Mouse (Mus musculus): Measurements from ENCODE around the gene Uqcr10. TPM values are rescaled to one million over a fixed set of nuclear protein-coding genes. Genes with fewer than 3 reads are reported as not detected.

Uqcr10 gene
- polyA plus RNA-seq, 1 experiment from 2014 or later: 530 TPM

- Histone ChIP-seq H3K36me3 (peaks cover 53% of the 10 kb centered on the region), H3K4me2 (replicated peaks) (no peak overlapping the region), H3K4me3 (no peak overlapping the region), H3K9ac (replicated peaks) (no peak overlapping the region), H3K27ac (replicated peaks) (no peak overlapping the region), H3K9me3 (no peaks in the 10 kb centered on the region), H3K27me3 (no peaks in the 10 kb centered on the region), H3K4me1 (no peaks in the 10 kb centered on the region)
- ATAC-seq (ENCODE audit: low FRiP score, low read depth): no peak
- 94% methylated on average over 11 of the region's 11 CpGs for WGBS
Measured at GRCm38 (mm10) chr11:4662496-4662878, 41.7 kb downstream of the Uqcr10 start.

- H3K9ac ChIP-seq (replicated peaks): no peak overlapping the region
- H3K27ac ChIP-seq (replicated peaks): no peak overlapping the region
- H3K36me3 ChIP-seq: peaks cover 53% of the 10 kb centered on the region
- no peaks in the 10 kb centered on the region for H3K4me1 ChIP-seq
- H3K4me3 ChIP-seq: no peak overlapping the region
- no peaks in the 10 kb centered on the region for H3K27me3 ChIP-seq
- ATAC-seq (ENCODE audit: low FRiP score, low read depth): no peak
- H3K9me3 ChIP-seq: no peaks in the 10 kb centered on the region
- WGBS: 85% methylated on average over 10 of the region's 10 CpGs
- H3K4me2 ChIP-seq (replicated peaks): no peak overlapping the region
Measured at GRCm38 (mm10) chr11:4661871-4662495, 42.2 kb downstream of the Uqcr10 start.

GRCm38 (mm10) chr11:4661324-4661723 is 42.8 kb downstream of the Uqcr10 start:
- Histone ChIP-seq H3K27me3 (no peaks in the 10 kb centered on the region), H3K4me1 (no peaks in the 10 kb centered on the region), H3K9me3 (no peaks in the 10 kb centered on the region), H3K9ac (replicated peaks) (no peak overlapping the region), H3K4me3 (no peak overlapping the region), H3K36me3 (peaks cover 53% of the 10 kb centered on the region), H3K27ac (replicated peaks) (no peak overlapping the region), H3K4me2 (replicated peaks) (no peak overlapping the region)
- 92% methylated on average over 4 of the region's 4 CpGs for WGBS
- no peak for ATAC-seq (ENCODE audit: low FRiP score, low read depth)

- Histone ChIP-seq H3K4me1 (no peaks in the 10 kb centered on the region), H3K27me3 (no peaks in the 10 kb centered on the region), H3K36me3 (peaks cover 61% of the 10 kb centered on the region), H3K9me3 (no peaks in the 10 kb centered on the region), H3K9ac (replicated peaks) (no peak overlapping the region), H3K27ac (replicated peaks) (no peak overlapping the region), H3K4me2 (replicated peaks) (no peak overlapping the region), H3K4me3 (no peak overlapping the region)
- ATAC-seq (ENCODE audit: low FRiP score, low read depth): no peak
- WGBS: 81% methylated on average over 7 of the region's 7 CpGs
Measured at GRCm38 (mm10) chr11:4660309-4661025, 43.7 kb downstream of the Uqcr10 start.

GRCm38 (mm10) chr11:4659818-4660217 is 44.3 kb downstream of the Uqcr10 start:
- Histone ChIP-seq H3K9me3 (no peaks in the 10 kb centered on the region), H3K4me2 (replicated peaks) (no peak overlapping the region), H3K9ac (replicated peaks) (no peak overlapping the region), H3K27me3 (no peaks in the 10 kb centered on the region), H3K27ac (replicated peaks) (no peak overlapping the region), H3K36me3 (peaks cover 62% of the 10 kb centered on the region), H3K4me1 (no peaks in the 10 kb centered on the region), H3K4me3 (no peak overlapping the region)
- 82% methylated on average over 1 of the region's 1 CpGs for WGBS
- no peak for ATAC-seq (ENCODE audit: low FRiP score, low read depth)

Other genes with a start within 250 kb of the Uqcr10 start
- gene Mtmr3, start 109.5 kb downstream of the Uqcr10 start, polyA plus RNA-seq (2016; fragmentation: Nextera tagmentation; extraction: Ambion mirVana): 49.2 and 49.8 TPM in 2 replicates
- gene Gm11032, start 84.3 kb downstream of the Uqcr10 start, polyA plus RNA-seq (2016; fragmentation: Nextera tagmentation; extraction: Ambion mirVana): not detected in 2 replicates
- 30.4 and 31.3 TPM in 2 replicates for gene Ascc2, start 66.6 kb downstream of the Uqcr10 start, polyA plus RNA-seq (2016; fragmentation: Nextera tagmentation; extraction: Ambion mirVana)
- gene Zmat5, start 336 bp upstream of the Uqcr10 start, polyA plus RNA-seq (2016; fragmentation: Nextera tagmentation; extraction: Ambion mirVana): 69.2 and 81.5 TPM in 2 replicates
- gene Cabp7, start 42.4 kb upstream of the Uqcr10 start, polyA plus RNA-seq (2016; fragmentation: Nextera tagmentation; extraction: Ambion mirVana): 0.59 and 0.67 TPM in 2 replicates
- 70.9 and 76.3 TPM in 2 replicates for gene Nf2, start 145.2 kb upstream of the Uqcr10 start, polyA plus RNA-seq (2016; fragmentation: Nextera tagmentation; extraction: Ambion mirVana)
- gene Nipsnap1, start 169.6 kb upstream of the Uqcr10 start, polyA plus RNA-seq (2016; fragmentation: Nextera tagmentation; extraction: Ambion mirVana): 95.0 and 95.8 TPM in 2 replicates
- 56.3 and 61.8 TPM in 2 replicates for gene Thoc5, start 191.0 kb upstream of the Uqcr10 start, polyA plus RNA-seq (2016; fragmentation: Nextera tagmentation; extraction: Ambion mirVana)
- 0.77 and 0.93 TPM in 2 replicates for gene Nefh, start 243.7 kb upstream of the Uqcr10 start, polyA plus RNA-seq (2016; fragmentation: Nextera tagmentation; extraction: Ambion mirVana)